Mouse (Mus musculus) erythroblast, adult 5-6 weeks (primary cell): ENCODE measurements around the gene Slc9a3r2. TPM values are rescaled to one million over a fixed set of nuclear protein-coding genes. Genes with fewer than 3 reads are reported as not detected.

Source experiments
- ATAC-seq: replicated peaks from 2 replicates; pipeline ENCODE4 v1.8.0; 2016; ENCODE audit warnings: moderate number of reproducible peaks, mild to moderate bottlenecking, moderate TSS enrichment, inconsistent platforms; ENCODE audit not compliant: poor library complexity, low FRiP score, severe bottlenecking
- total RNA-seq, 2 experiments: library from RNA; stranded (forward) in 1 of 2; stranded (reverse) in 1 of 2; fragments of 150-400 nt in 1 of 2; fragments of 200-764, 138-1000 nt in 1 of 2; gene quantifications; 2 replicates each; pipeline versions ENCODE4 v1.2.3 to v1.2.4; 2015 to 2017; ENCODE audit warnings: low replicate concordance in 2 of 2

Gene Slc9a3r2
- total RNA-seq, 2 experiments from 2014 or later, result 0.38 to 1.8 TPM

DNA sequence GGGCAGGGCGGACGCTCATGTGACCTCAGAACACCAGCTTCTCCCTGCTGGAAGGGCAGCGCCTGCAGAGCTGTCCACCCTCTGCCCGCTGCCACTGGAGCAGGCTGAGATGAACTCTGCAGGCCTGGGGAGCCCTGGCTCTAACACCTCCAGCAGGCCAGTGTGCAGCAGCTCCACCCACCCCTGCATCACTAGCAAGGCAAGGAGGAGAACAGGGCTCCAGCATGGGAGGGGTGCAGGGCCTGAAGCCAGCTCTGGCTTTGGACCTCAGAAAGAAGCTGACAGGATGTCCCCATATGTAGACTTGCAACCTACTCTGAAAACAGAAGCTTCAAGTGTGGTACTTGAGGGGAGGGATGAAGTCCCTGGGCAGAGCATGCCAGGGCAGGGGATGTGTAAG lies 49.6 kb downstream of the Slc9a3r2 start:
- no peak for ATAC-seq

DNA sequence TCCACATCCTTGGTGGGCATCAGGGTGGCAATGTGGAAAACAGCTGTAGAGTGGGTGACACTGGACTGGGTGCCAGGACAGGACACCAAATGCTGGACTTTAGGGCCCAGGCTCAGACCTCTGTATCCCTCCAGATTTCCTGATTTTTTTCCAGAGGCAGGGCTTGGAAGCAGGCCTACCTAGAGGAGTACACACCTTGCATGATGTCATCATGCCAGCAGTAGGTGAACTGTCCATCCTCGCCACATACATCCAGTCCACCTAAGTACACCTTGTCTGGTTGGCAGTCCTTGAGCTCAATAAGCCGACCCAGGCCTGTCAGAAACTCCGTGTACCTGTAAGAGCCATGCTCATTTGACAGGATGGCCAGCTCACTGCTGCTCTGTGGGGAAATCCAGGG lies 52.1 kb downstream of the Slc9a3r2 start:
- ATAC-seq, result no peak

DNA sequence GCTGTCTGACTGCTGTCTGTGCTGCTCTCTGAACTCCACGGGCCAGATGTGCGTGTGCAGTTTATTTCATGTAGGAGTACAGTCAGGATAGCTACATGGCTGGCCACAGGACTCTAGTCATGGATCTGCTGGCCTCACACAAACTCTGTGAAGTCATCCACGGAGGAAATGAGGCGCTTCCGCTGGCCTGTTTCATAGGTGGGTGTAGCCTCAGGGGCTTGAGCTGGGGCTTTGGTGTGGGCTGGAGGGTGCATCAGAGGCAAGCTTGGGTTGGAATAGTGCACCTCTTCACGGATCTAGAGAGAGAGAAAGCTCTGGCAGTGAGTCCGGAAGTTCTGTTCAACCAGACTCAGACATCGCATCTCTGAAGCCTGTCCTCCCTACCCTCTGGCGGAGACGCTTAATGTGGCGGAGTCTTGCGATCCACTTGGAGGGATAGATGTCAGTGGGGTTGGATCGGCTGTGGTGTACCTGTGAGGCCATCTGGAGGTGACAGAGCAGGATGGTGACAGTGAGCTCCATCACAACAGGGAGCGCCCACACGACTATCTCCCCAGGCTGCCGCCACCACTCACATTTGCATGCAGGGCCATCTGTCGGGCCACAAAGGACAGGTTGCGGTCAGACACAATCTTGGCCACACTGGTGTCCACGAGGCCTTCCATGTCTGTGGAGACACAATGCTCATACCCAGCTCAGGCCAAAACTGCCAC lies 53.5 kb downstream of the Slc9a3r2 start:
- no peak for ATAC-seq

DNA sequence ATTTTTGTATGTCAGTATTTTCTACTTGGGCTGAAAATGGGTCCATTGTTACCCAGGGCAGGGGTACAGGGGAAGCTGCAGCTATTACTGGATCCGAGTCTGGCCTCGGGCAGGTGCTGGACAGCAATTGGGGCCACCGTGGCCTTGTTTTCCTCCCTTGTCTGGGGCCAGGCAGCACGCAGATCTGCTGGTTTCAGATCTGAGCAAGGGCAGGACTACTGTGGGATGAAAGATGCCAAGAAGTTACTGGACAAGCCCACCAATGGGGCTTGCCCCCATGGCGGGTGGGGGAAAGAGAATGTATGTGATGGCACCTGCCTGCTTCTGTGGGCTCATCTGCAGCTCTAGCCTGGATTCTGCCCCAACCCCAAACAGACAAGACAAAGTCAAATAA lies 54.1 kb downstream of the Slc9a3r2 start:
- no peak for ATAC-seq

DNA sequence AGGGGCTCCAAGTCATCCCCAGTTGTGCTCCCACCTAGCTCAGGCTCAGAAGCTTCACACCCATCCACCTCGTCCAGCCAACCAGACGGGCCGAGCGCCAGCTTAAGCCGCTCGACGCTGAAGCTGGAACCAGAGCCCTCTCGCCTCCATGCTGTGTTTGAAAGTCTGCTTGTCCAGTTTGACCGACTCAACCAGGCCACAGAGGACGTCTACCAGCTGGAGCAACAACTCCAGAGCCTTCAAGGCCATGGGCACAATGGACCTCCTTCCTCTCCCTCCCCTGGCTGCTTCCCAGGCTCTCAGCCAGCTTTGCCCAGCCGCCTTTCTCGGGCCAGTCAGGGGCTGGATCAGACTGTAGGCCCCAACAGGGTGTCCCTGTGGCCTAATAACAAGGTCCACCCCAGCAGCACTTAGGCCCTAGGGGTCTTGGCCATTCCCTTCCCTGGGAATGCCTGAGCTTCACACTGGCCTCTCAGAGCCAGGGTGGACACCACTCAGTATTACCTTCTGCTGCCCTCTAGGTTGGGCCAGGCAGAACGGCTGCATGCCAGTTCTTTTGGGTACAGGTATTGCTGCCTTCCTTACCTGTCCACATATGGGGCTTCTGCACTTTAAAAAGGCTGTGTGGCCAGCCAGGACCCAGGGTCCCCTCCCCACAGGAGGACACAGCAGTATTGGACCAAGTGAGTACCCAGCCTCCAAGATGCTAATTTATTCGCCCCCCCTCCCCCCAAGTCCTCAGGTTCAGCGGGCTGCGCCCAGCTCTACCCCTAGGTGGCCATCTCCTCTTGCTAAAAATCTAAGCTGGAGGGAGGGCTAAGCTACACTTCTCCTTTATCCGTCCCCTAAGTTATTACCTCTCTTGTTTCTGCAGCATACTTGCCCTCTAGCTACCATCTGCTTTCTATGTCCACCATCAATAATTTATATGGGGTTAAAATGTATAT lies 54.7 kb downstream of the Slc9a3r2 start:
- no peak for ATAC-seq

DNA sequence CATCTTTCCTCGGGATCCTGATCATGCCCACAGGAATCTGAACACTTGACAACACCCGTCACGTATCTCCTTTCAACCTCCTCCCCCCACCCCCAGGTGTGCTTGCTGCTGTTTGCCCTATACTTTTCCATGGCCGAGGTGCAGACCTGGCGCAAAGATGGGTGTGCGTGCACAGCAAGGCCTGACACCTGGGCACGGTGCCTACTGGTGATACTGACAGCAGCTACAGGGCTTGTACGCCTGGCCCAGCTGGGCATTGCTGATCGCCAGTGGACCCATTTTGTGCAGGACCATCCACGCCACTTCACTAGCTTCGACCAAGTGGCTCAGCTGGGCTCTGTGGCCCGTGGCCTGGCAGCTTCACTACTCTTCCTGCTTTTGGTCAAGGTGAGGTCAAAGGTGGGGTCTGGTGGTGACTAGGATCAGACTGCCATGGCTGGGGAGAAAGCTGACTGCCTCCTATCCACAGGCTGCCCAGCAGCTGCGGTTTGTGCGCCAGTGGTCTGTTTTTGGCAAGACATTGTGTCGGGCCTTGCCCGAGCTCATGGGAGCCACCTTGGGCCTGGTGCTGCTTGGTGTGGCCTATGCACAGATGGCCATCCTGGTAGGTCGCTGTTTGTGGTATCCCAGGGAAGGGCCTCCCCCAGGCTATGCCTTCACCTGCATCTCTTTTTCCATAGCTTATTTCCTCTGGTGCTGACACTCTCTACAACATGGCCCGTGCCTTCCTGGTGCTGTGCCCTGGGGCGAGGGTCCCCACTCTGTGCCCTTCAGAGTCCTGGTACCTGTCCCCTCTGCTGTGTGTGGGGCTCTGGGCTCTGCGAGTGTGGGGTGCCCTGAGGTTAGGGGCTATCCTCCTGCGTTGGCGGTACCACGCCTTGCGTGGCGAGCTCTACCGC lies 55.9 kb downstream of the Slc9a3r2 start:
- no peak for ATAC-seq

DNA sequence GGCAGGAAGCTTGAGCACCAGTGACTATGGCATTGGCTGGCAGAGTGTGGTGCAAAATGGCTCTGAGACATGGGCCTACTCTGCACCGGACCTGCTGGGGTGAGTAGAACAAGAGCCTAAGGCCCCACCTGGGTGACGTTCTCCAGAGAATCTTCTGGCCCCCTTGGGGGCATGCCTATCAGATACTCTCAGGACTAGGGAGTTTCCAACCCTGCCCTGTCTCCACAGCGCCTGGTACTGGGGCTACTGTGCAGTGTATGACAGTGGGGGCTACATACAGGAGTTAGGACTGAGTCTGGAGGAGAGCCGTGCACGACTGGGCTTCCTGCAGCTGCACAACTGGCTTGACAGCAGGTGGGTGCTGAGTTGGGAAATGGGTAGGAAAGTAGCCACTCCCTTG lies 56.9 kb downstream of the Slc9a3r2 start:
- ATAC-seq, result no peak

DNA sequence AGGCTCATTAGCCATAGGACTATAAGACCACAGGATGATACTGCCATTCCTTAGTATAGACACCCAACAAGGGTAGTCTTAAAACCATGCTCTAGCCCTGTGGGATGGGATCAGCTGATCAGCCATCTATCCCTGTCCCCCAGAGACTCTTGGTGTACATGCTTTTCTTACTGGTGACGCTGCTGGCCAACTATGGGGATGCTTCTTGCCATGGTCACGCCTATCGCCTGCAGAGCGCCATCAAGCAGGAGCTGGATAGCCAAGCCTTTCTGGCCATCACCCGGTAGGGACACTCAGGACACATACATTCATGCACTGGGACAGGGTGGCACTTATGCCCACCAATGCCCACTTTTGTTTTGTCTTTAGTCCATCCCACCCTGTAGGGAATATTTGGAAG lies 58.4 kb downstream of the Slc9a3r2 start:
- no peak for ATAC-seq

DNA sequence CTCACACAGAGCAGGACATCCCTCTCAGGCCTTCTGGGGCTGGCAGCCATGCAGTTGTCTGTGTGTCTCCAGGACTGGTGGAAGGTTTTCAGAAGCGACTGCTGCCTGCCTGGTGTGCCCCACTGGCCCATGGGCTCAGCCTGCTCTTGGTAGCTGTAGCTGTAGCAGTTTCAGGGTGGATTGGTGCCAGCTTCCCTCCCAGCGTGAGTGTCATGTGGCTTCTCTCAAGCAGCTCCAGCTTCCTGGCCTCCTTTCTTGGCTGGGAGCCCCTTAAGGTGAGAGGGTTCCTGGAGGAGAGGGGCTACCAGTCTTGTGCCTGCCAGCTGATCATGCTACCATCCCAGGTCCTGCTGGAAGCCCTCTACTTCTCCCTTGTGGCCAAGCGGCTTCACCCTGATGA lies 59.2 kb downstream of the Slc9a3r2 start:
- ATAC-seq, result no peak

Other genes with a start within 250 kb of the Slc9a3r2 start
Only the 30 nearest of the 34 such genes appear.
- gene Rnps1, start 235.8 kb downstream of the Slc9a3r2 start, total RNA-seq (2015; ENCODE audit: low replicate concordance), result 38.7 and 42.8 TPM in 2 replicates
- gene Rnps1, start 235.8 kb downstream of the Slc9a3r2 start, total RNA-seq (2017; ENCODE audit: low replicate concordance), result 43.6 and 43.7 TPM in 2 replicates
- 2.7 and 5.4 TPM in 2 replicates for gene Eci1, start 223.7 kb downstream of the Slc9a3r2 start, total RNA-seq (2015; ENCODE audit: low replicate concordance)
- gene Eci1, start 223.7 kb downstream of the Slc9a3r2 start, total RNA-seq (2017; ENCODE audit: low replicate concordance), result 4.3 and 15.3 TPM in 2 replicates
- 2.1 TPM in 1 of 2 replicates, not detected in the other for gene Dnase1l2, start 207.2 kb downstream of the Slc9a3r2 start, total RNA-seq (2015; ENCODE audit: low replicate concordance)
- 0.85 and 5.6 TPM in 2 replicates for gene Dnase1l2, start 207.2 kb downstream of the Slc9a3r2 start, total RNA-seq (2017; ENCODE audit: low replicate concordance)
- gene E4f1, start 180.0 kb downstream of the Slc9a3r2 start, total RNA-seq (2015; ENCODE audit: low replicate concordance), result 15.0 and 20.9 TPM in 2 replicates
- 13.4 and 14.1 TPM in 2 replicates for gene E4f1, start 180.0 kb downstream of the Slc9a3r2 start, total RNA-seq (2017; ENCODE audit: low replicate concordance)
- gene Pgp, start 179.9 kb downstream of the Slc9a3r2 start, total RNA-seq (2015; ENCODE audit: low replicate concordance), result 14.2 and 20.2 TPM in 2 replicates
- gene Pgp, start 179.9 kb downstream of the Slc9a3r2 start, total RNA-seq (2017; ENCODE audit: low replicate concordance), result 6.1 and 8.1 TPM in 2 replicates
- 1.7 TPM in 1 of 2 replicates, not detected in the other for gene Bricd5, start 176.4 kb downstream of the Slc9a3r2 start, total RNA-seq (2015; ENCODE audit: low replicate concordance)
- 1.1 TPM in 1 of 2 replicates, not detected in the other for gene Bricd5, start 176.4 kb downstream of the Slc9a3r2 start, total RNA-seq (2017; ENCODE audit: low replicate concordance)
- gene Mlst8, start 171.2 kb downstream of the Slc9a3r2 start, total RNA-seq (2015; ENCODE audit: low replicate concordance), result 5.9 and 15.8 TPM in 2 replicates
- 5.5 and 8.2 TPM in 2 replicates for gene Mlst8, start 171.2 kb downstream of the Slc9a3r2 start, total RNA-seq (2017; ENCODE audit: low replicate concordance)
- gene Caskin1, start 161.7 kb downstream of the Slc9a3r2 start, total RNA-seq (2015; ENCODE audit: low replicate concordance), result not detected in 2 replicates
- not detected in 2 replicates for gene Caskin1, start 161.7 kb downstream of the Slc9a3r2 start, total RNA-seq (2017; ENCODE audit: low replicate concordance)
- gene Traf7, start 122.4 kb downstream of the Slc9a3r2 start, total RNA-seq (2015; ENCODE audit: low replicate concordance), result 11.9 and 13.2 TPM in 2 replicates
- 24.2 and 45.2 TPM in 2 replicates for gene Traf7, start 122.4 kb downstream of the Slc9a3r2 start, total RNA-seq (2017; ENCODE audit: low replicate concordance)
- gene Rab26, start 116.1 kb downstream of the Slc9a3r2 start, total RNA-seq (2015; ENCODE audit: low replicate concordance), result not detected in 2 replicates
- not detected in 2 replicates for gene Rab26, start 116.1 kb downstream of the Slc9a3r2 start, total RNA-seq (2017; ENCODE audit: low replicate concordance)
- 1.5 and 6.1 TPM in 2 replicates for gene Pkd1, start 100.5 kb downstream of the Slc9a3r2 start, total RNA-seq (2015; ENCODE audit: low replicate concordance)
- gene Pkd1, start 100.5 kb downstream of the Slc9a3r2 start, total RNA-seq (2017; ENCODE audit: low replicate concordance), result 3.8 and 16.2 TPM in 2 replicates
- 16.3 and 75.9 TPM in 2 replicates for gene Tsc2, start 17.7 kb downstream of the Slc9a3r2 start, total RNA-seq (2015; ENCODE audit: low replicate concordance)
- gene Tsc2, start 17.7 kb downstream of the Slc9a3r2 start, total RNA-seq (2017; ENCODE audit: low replicate concordance), result 8.6 and 9.0 TPM in 2 replicates
- gene Nthl1, start 17.6 kb downstream of the Slc9a3r2 start, total RNA-seq (2015; ENCODE audit: low replicate concordance), result 1.0 TPM in 1 of 2 replicates, not detected in the other
- 0.56 and 0.85 TPM in 2 replicates for gene Nthl1, start 17.6 kb downstream of the Slc9a3r2 start, total RNA-seq (2017; ENCODE audit: low replicate concordance)
- gene Npw, start 8.1 kb upstream of the Slc9a3r2 start, total RNA-seq (2015; ENCODE audit: low replicate concordance), result not detected in 2 replicates
- gene Npw, start 8.1 kb upstream of the Slc9a3r2 start, total RNA-seq (2017; ENCODE audit: low replicate concordance), result not detected in 2 replicates
- 3.7 and 7.9 TPM in 2 replicates for gene Zfp598, start 19.4 kb upstream of the Slc9a3r2 start, total RNA-seq (2015; ENCODE audit: low replicate concordance)
- 4.0 and 4.3 TPM in 2 replicates for gene Zfp598, start 19.4 kb upstream of the Slc9a3r2 start, total RNA-seq (2017; ENCODE audit: low replicate concordance)
- not detected in 2 replicates for gene Syngr3, start 39.6 kb upstream of the Slc9a3r2 start, total RNA-seq (2015; ENCODE audit: low replicate concordance)
- not detected in 2 replicates for gene Syngr3, start 39.6 kb upstream of the Slc9a3r2 start, total RNA-seq (2017; ENCODE audit: low replicate concordance)
- 2.7 and 6.3 TPM in 2 replicates for gene Gfer, start 45.8 kb upstream of the Slc9a3r2 start, total RNA-seq (2015; ENCODE audit: low replicate concordance)
- 3.0 and 7.2 TPM in 2 replicates for gene Gfer, start 45.8 kb upstream of the Slc9a3r2 start, total RNA-seq (2017; ENCODE audit: low replicate concordance)
- not detected in 2 replicates for gene Noxo1, start 45.9 kb upstream of the Slc9a3r2 start, total RNA-seq (2015; ENCODE audit: low replicate concordance)
- not detected in 2 replicates for gene Noxo1, start 45.9 kb upstream of the Slc9a3r2 start, total RNA-seq (2017; ENCODE audit: low replicate concordance)
- 0.58 and 5.9 TPM in 2 replicates for gene Tbl3, start 57.3 kb upstream of the Slc9a3r2 start, total RNA-seq (2015; ENCODE audit: low replicate concordance)
- 4.3 and 11.9 TPM in 2 replicates for gene Tbl3, start 57.3 kb upstream of the Slc9a3r2 start, total RNA-seq (2017; ENCODE audit: low replicate concordance)
- gene Rnf151, start 67.7 kb upstream of the Slc9a3r2 start, total RNA-seq (2015; ENCODE audit: low replicate concordance), result not detected in 2 replicates
- not detected in 2 replicates for gene Rnf151, start 67.7 kb upstream of the Slc9a3r2 start, total RNA-seq (2017; ENCODE audit: low replicate concordance)
- gene Rps2, start 67.8 kb upstream of the Slc9a3r2 start, total RNA-seq (2015; ENCODE audit: low replicate concordance), result 1,254 and 1,636 TPM in 2 replicates
- 281 and 355 TPM in 2 replicates for gene Rps2, start 67.8 kb upstream of the Slc9a3r2 start, total RNA-seq (2017; ENCODE audit: low replicate concordance)
- 52.0 and 124 TPM in 2 replicates for gene Ndufb10, start 74.2 kb upstream of the Slc9a3r2 start, total RNA-seq (2015; ENCODE audit: low replicate concordance)
- 74.1 and 90.5 TPM in 2 replicates for gene Ndufb10, start 74.2 kb upstream of the Slc9a3r2 start, total RNA-seq (2017; ENCODE audit: low replicate concordance)
- gene Rpl3l, start 77.5 kb upstream of the Slc9a3r2 start, total RNA-seq (2015; ENCODE audit: low replicate concordance), result not detected in 2 replicates
- not detected in 2 replicates for gene Rpl3l, start 77.5 kb upstream of the Slc9a3r2 start, total RNA-seq (2017; ENCODE audit: low replicate concordance)
- gene Msrb1, start 86.3 kb upstream of the Slc9a3r2 start, total RNA-seq (2015; ENCODE audit: low replicate concordance), result 177 and 224 TPM in 2 replicates
- gene Msrb1, start 86.3 kb upstream of the Slc9a3r2 start, total RNA-seq (2017; ENCODE audit: low replicate concordance), result 42.8 and 97.5 TPM in 2 replicates
- gene Hs3st6, start 102.7 kb upstream of the Slc9a3r2 start, total RNA-seq (2015; ENCODE audit: low replicate concordance), result not detected in 2 replicates
- gene Hs3st6, start 102.7 kb upstream of the Slc9a3r2 start, total RNA-seq (2017; ENCODE audit: low replicate concordance), result not detected in 2 replicates
- gene Meiob, start 154.0 kb upstream of the Slc9a3r2 start, total RNA-seq (2015; ENCODE audit: low replicate concordance), result not detected in 2 replicates
- gene Meiob, start 154.0 kb upstream of the Slc9a3r2 start, total RNA-seq (2017; ENCODE audit: low replicate concordance), result not detected in 2 replicates
- gene Hagh, start 189.8 kb upstream of the Slc9a3r2 start, total RNA-seq (2015; ENCODE audit: low replicate concordance), result 191 and 222 TPM in 2 replicates
- 223 and 230 TPM in 2 replicates for gene Hagh, start 189.8 kb upstream of the Slc9a3r2 start, total RNA-seq (2017; ENCODE audit: low replicate concordance)
- gene Fahd1, start 200.0 kb upstream of the Slc9a3r2 start, total RNA-seq (2015; ENCODE audit: low replicate concordance), result 58.0 and 66.9 TPM in 2 replicates
- 71.4 and 87.7 TPM in 2 replicates for gene Fahd1, start 200.0 kb upstream of the Slc9a3r2 start, total RNA-seq (2017; ENCODE audit: low replicate concordance)
- not detected in 2 replicates for gene Igfals, start 215.7 kb upstream of the Slc9a3r2 start, total RNA-seq (2015; ENCODE audit: low replicate concordance)
- gene Igfals, start 215.7 kb upstream of the Slc9a3r2 start, total RNA-seq (2017; ENCODE audit: low replicate concordance), result 0.17 TPM in 1 of 2 replicates, not detected in the other
- gene Nubp2, start 236.0 kb upstream of the Slc9a3r2 start, total RNA-seq (2015; ENCODE audit: low replicate concordance), result 25.4 and 31.6 TPM in 2 replicates
- gene Nubp2, start 236.0 kb upstream of the Slc9a3r2 start, total RNA-seq (2017; ENCODE audit: low replicate concordance), result 10.6 and 11.4 TPM in 2 replicates